Mouse (Mus musculus): ENCODE measurements around the gene Zdhhc14.

- TF ChIP-seq MYOG (IDR thresholded peaks at IDR 0.05; ENCODE audit: control insufficient read depth, extremely low read depth, insufficient read length) (no peak), CTCF (IDR thresholded peaks at IDR 0.05; ENCODE audit: control insufficient read depth, insufficient read depth, insufficient read length) (no peak), MAX (IDR thresholded peaks at IDR 0.05) (no peak), FOSL1 (IDR thresholded peaks at IDR 0.05; ENCODE audit: insufficient read depth, low read length, poor library complexity, severe bottlenecking) (no peak), MYOD1 (IDR thresholded peaks at IDR 0.05; ENCODE audit: control insufficient read depth, insufficient read length, low read depth) (no peak)
These were observed 220.8 kb downstream of the Zdhhc14 start for GRCm38 (mm10) chr17:5713141-5713540.

Measured in C2C12 (cell line).